Mouse (Mus musculus) urinary bladder, adult 18-20 months (tissue): ENCODE data around the gene Fitm2.

Experiments used
- DNase-seq, 2 experiments: peaks; one replicate each; pipeline ENCODE4 v3.0.0; 2022; ENCODE audit warnings: low spot score in 2 of 2, mixed read lengths in 2 of 2

Fitm2 gene

GRCm38 (mm10) chr2:163422895-163423660 is 49.4 kb downstream of the Fitm2 start:
- no peak for DNase-seq

GRCm38 (mm10) chr2:163420366-163420886 is 52.0 kb downstream of the Fitm2 start:
- no peak for DNase-seq

GRCm38 (mm10) chr2:163419346-163420045 is 52.9 kb downstream of the Fitm2 start:
- DNase-seq = peak; percentile 98 to 100

- peak in 1 of 2 experiments; percentile 13 for DNase-seq
Observed at GRCm38 (mm10) chr2:163418841-163419345, 53.5 kb downstream of the Fitm2 start.

- DNase-seq = no peak
Observed at GRCm38 (mm10) chr2:163417830-163418229, 54.6 kb downstream of the Fitm2 start.

GRCm38 (mm10) chr2:163417026-163417425 is 55.4 kb downstream of the Fitm2 start:
- no peak for DNase-seq
